Mouse (Mus musculus) liver, embryonic 14.5 days (tissue): ENCODE measurements around the gene Ppp1r16b. TPM values are rescaled to one million over a fixed set of nuclear protein-coding genes. Genes with fewer than 3 reads are reported as not detected.

ENCODE experiments used
- ATAC-seq: fragments of 200-750 bp; cut with Nextera tagmentation; 2 replicates; pipeline ENCODE4 v1.8.0; 2017; ENCODE audit warnings: moderate number of reproducible peaks, mild to moderate bottlenecking, moderate library complexity; ENCODE audit not compliant: insufficient read depth
- DNase-seq, 3 experiments: peaks; one replicate each; pipeline ENCODE4 v3.0.0-alpha.2; 2012 to 2013; ENCODE audit warnings: low read depth in 3 of 3, low spot score in 3 of 3
- H3K27ac ChIP-seq: fragments of 300-500 bp; sonication (generic); 2 replicates; pipeline ENCODE4 v1.5.1; 2014; ENCODE audit warnings: moderate library complexity, mild to moderate bottlenecking, control low read depth, inconsistent platforms
- H3K27me3 ChIP-seq: fragments of 300-500 bp; sonication (generic); 2 replicates; pipeline ENCODE4 v1.6.1; 2014; ENCODE audit warnings: mild to moderate bottlenecking, low read length, moderate library complexity; ENCODE audit not compliant: control insufficient read depth, insufficient read depth
- H3K36me3 ChIP-seq: fragments of 300-500 bp; sonication (generic); replicated peaks from 2 replicates; pipeline ENCODE4 v1.6.1; 2014; ENCODE audit warnings: low read depth; ENCODE audit not compliant: control insufficient read depth, insufficient read depth
- H3K4me1 ChIP-seq, 2 experiments: fragments of 200-500 bp in 1 of 2; fragments of 300-500 bp in 1 of 2; sonication (generic) in 1 of 2; replicated peaks; 2 replicates each; pipeline ENCODE4 v1.6.1; 2012 to 2014; ENCODE audit warnings: antibody characterized with exemption in 1 of 2, inconsistent platforms in 1 of 2, low read length in 1 of 2; ENCODE audit not compliant: control insufficient read depth in 2 of 2, insufficient read depth in 2 of 2
- H3K4me2 ChIP-seq: fragments of 300-500 bp; sonication (generic); 2 replicates; pipeline ENCODE4 v1.6.1; 2014; ENCODE audit warnings: low read depth, mild to moderate bottlenecking, control low read depth, moderate library complexity
- H3K4me3 ChIP-seq, 2 experiments: fragments of 200-500 bp in 1 of 2; fragments of 300-500 bp in 1 of 2; sonication (generic) in 1 of 2; 2 replicates each; pipeline ENCODE4 v1.5.1; 2012 to 2014; ENCODE audit warnings: low read depth in 2 of 2, low read length in 2 of 2, mild to moderate bottlenecking in 2 of 2, control low read depth in 1 of 2, inconsistent platforms in 1 of 2, moderate library complexity in 1 of 2; ENCODE audit not compliant: insufficient read depth in 1 of 2
- H3K9ac ChIP-seq: fragments of 300-500 bp; sonication (generic); replicated peaks from 2 replicates; pipeline ENCODE4 v1.6.1; 2014; ENCODE audit warnings: mild to moderate bottlenecking, control low read depth, moderate library complexity
- H3K9me3 ChIP-seq: fragments of 300-500 bp; sonication (generic); 2 replicates; pipeline ENCODE4 v1.6.1; 2016; ENCODE audit warnings: low read length, mixed read lengths; ENCODE audit not compliant: control insufficient read depth
- CTCF ChIP-seq: IDR thresholded peaks from 2 replicates; pipeline ENCODE4 v1.5.1; 2016; ENCODE audit warnings: antibody characterized with exemption, low read depth, control low read depth
- EP300 ChIP-seq: IDR thresholded peaks from 2 replicates; pipeline ENCODE4 v1.6.1; 2016; ENCODE audit warnings: antibody characterized with exemption, low read depth
- WGBS: fragments of 180-500 bp; shearing (Covaris S2); extraction: QIAGEN DNeasy Blood & Tissue Kit; methylation state at CpG from one replicate; pipeline ENCODE4 v1.1.7; 2014; ENCODE audit not compliant: insufficient replicate concordance; 5-methylcytosine and 5-hydroxymethylcytosine counted together
- polyA plus RNA-seq, 2 experiments: library from polyadenylated mRNA; depleted of rRNA in 1 of 2; stranded (reverse) in 1 of 2; unstranded in 1 of 2; fragments of >200 nt; fragmentation: Nextera tagmentation in 1 of 2; extraction: Ambion mirVana in 1 of 2; gene quantifications; 2 replicates each; pipeline versions ENCODE4 v1.2.1 to v1.2.3; 2012 to 2014

Ppp1r16b gene
- polyA plus RNA-seq, 2 experiments, result 0.30 to 0.74 TPM

GRCm38 (mm10) chr2:158701505-158701904 is 36.3 kb downstream of the Ppp1r16b start:
- Histone ChIP-seq H3K27me3 (no peaks in the 10 kb centered on the region), H3K27ac (no peak overlapping the region), H3K4me1 (no peaks in the 10 kb centered on the region), H3K9ac (no peak overlapping the region), H3K9me3 (no peaks in the 10 kb centered on the region), H3K36me3 (no peaks in the 10 kb centered on the region), H3K4me3 (no peak overlapping the region), H3K4me2 (no peak overlapping the region)
- 78% methylated on average over 9 of the region's 9 CpGs for WGBS
- DNase-seq (no peak), ATAC-seq (no peak)
- TF ChIP-seq EP300 (no peak), CTCF (no peak)

DNA sequence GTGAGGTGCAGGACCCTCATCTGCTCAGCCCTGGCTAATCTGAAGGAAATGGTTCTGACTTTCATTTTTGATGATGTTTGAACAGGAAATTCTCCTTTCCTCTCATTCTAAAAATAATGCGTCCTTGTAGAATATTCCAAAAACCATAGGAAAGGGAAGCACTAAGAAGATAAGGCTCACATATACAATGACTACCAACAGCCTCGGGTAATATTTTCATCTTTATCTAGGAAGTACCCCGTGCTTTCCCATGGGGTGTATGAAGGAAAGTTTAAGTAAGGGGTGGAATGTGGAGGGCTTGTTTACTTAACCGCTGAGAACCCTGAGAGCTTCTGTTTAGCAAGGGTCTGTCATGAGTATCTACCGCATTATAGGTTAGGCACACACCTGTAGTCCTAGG is 37.0 kb downstream of the Ppp1r16b start:
- no peak overlapping the region for H3K27ac ChIP-seq
- no peak for ATAC-seq

DNA sequence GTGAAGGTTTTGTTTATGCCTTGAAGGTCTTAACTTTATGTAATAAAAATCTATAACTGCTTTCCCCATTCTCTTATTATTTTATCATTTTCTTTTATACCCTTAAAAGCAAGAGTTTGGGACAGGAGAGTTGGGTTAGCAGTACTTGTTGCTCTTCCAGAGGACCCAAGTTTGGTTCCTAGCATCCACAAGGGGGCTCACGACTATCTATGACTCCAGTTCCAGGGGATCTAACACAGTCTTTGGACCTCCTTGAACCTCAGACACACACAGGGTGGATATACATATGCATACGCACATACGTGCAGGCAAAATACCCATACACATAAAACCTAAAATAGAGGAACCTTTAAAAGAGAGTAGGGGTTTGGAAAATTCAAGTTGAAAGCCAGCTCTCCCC is 39.5 kb downstream of the Ppp1r16b start:
- Histone ChIP-seq H3K4me1 (no peaks in the 10 kb centered on the region), H3K27me3 (no peaks in the 10 kb centered on the region), H3K36me3 (no peaks in the 10 kb centered on the region), H3K9me3 (no peaks in the 10 kb centered on the region), H3K9ac (no peak overlapping the region), H3K4me2 (no peak overlapping the region), H3K27ac (no peak overlapping the region), H3K4me3 (no peak overlapping the region)
- DNase-seq (no peak), ATAC-seq (no peak)
- no peak for TF ChIP-seq EP300
- WGBS, result 52% methylated on average over 3 of the region's 3 CpGs

More for the DNA sequence above, 37.0 kb downstream of the Ppp1r16b start:
- no peak for DNase-seq
- Histone ChIP-seq H3K4me3 (no peak overlapping the region), H3K4me1 (no peaks in the 10 kb centered on the region), H3K36me3 (no peaks in the 10 kb centered on the region), H3K27me3 (no peaks in the 10 kb centered on the region), H3K4me2 (no peak overlapping the region), H3K9ac (no peak overlapping the region), H3K9me3 (no peaks in the 10 kb centered on the region)
- WGBS, result 27% methylated on average over 5 of the region's 5 CpGs
- TF ChIP-seq CTCF (no peak), EP300 (no peak)

DNA sequence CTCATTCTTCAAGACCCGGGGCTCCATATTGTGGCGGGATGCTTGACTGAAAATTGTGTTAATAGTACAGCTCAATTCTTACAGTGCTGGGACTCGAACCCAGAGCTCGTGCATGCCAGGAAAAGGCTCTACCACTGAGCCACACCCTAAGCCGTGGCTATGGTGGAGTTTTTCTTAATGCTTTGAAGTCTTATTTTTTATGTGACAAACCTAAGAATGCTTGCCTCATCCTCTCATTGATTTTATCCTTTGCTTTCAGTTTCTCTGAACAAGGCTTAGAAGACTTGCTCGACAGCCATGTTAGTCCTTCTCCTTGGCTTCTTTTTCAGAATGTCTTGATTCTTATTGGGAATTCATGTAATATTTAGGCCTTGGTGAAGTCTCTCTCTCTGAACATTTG is 40.3 kb downstream of the Ppp1r16b start:
- Histone ChIP-seq H3K27me3 (no peaks in the 10 kb centered on the region), H3K9ac (no peak overlapping the region), H3K9me3 (no peaks in the 10 kb centered on the region), H3K4me2 (no peak overlapping the region), H3K4me3 (no peak overlapping the region), H3K4me1 (no peaks in the 10 kb centered on the region), H3K27ac (no peak overlapping the region), H3K36me3 (no peaks in the 10 kb centered on the region)
- DNase-seq, result no peak
- WGBS, result 64% methylated on average over 6 of the region's 6 CpGs
- no peak for TF ChIP-seq EP300
- no peak for TF ChIP-seq CTCF
- ATAC-seq, result no peak

DNA sequence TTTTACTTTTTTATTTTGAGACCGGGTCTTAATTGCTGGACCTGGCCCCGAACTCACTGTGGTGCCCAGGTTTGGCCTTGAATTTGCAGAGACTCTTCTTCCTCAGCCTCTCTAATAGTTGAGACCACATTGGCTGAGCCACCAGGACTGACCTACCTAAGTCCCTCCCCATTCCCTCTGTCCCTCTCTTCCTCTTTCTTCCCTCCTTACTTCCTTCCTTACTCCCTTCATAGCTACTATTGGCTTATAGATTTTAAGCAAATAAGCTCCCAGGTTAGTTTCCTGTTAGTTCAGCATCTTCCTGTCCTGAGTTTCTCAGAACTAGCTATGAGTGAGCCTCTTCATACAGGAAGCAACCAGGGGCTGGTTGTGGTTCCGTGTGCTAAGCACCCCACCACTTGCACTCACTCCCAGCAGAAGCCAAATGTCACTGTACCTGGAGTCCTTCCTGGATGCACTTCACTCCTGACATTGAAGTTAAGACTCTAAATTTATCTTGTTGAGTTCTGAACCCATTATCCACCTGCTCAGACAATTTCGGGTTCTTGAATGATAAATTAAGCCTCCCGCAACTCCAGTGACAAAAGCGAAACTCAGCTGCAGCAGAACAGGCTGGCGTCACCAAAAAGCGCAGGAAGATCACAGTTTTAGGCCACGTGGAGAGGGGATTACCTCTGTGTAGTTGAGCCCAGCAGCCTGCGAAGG is 41.7 kb downstream of the Ppp1r16b start:
- no peak for DNase-seq
- ATAC-seq, result no peak

More for the DNA sequence above, 41.7 kb downstream of the Ppp1r16b start:
- Histone ChIP-seq H3K4me3 (no peak overlapping the region), H3K4me1 (no peaks in the 10 kb centered on the region), H3K27me3 (no peaks in the 10 kb centered on the region), H3K27ac (no peak overlapping the region), H3K9me3 (no peaks in the 10 kb centered on the region), H3K9ac (no peak overlapping the region), H3K36me3 (no peaks in the 10 kb centered on the region), H3K4me2 (no peak overlapping the region)
- WGBS, result 64% methylated on average over 10 of the region's 10 CpGs
- TF ChIP-seq CTCF (no peak), EP300 (no peak)
